Mouse (Mus musculus): ENCODE data around the gene Zfp36l2. TPM values are rescaled to one million over a fixed set of nuclear protein-coding genes. Genes with fewer than 3 reads are reported as not detected.
A peak's percentile ranks its signal among the peaks of the same experiment; 100 is the strongest.

Zfp36l2 gene
- polyA plus RNA-seq, 1 experiment = 45.9 TPM

DNA sequence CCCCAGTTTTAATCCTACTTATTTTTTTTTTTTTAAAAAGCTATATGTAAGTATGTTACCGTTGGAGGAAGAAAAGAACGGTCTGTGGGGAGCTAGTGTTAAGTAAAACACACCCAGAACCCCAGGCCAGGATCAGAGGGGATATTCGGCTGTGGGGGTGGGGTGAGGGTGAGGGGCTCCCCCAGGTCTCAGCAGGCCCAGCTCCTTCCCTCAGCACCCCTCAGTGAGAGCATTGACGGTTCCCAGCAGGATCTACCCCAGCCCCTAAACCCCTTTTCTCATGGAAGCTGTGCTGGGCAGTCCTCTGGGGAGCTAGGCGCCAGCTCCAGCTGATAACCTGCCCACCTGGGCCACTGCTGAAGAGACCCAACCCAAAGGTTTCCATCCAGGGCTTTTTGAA lies 38.2 kb downstream of the Zfp36l2 start:
- Histone ChIP-seq H3K36me3 (ENCODE audit: control insufficient read depth, insufficient read depth) (no peaks in the 10 kb centered on the region), H3K79me2 (ENCODE audit: control insufficient read depth, insufficient read depth) (no peaks in the 10 kb centered on the region), H3K4me2 (ENCODE audit: low read depth) (peak overlapping the region; percentile 80), H3K27me3 (ENCODE audit: control insufficient read depth, insufficient read depth, insufficient read length) (no peaks in the 10 kb centered on the region), H3K4me3 (no peak overlapping the region), H3ac (ENCODE audit: control insufficient read depth, insufficient read length) (no peak overlapping the region)
- no peak for TF ChIP-seq TCF3 (IDR thresholded peaks at IDR 0.05; ENCODE audit: insufficient read length, low read depth)
- no peak for TF ChIP-seq MAX (IDR thresholded peaks at IDR 0.05; ENCODE audit: low read depth)
- no peak for TF ChIP-seq REST (IDR thresholded peaks at IDR 0.05; ENCODE audit: insufficient read depth, insufficient read length)
- TF ChIP-seq POLR2A (IDR thresholded peaks at IDR 0.05; ENCODE audit: insufficient read length, low read depth) = no peak
- no peak for TF ChIP-seq MYOG (IDR thresholded peaks at IDR 0.05; ENCODE audit: control insufficient read depth in 1 of 3, insufficient read depth in 1 of 3, insufficient read length in 2 of 3, low read depth in 2 of 3)
- no peak for TF ChIP-seq E2F4 (IDR thresholded peaks at IDR 0.05; ENCODE audit: insufficient read depth)
- no peak for TF ChIP-seq MYOD1 (IDR thresholded peaks at IDR 0.05; ENCODE audit: control insufficient read depth in 1 of 3, insufficient read length in 2 of 3, low read depth in 2 of 3)
- no peak for TF ChIP-seq SRF (IDR thresholded peaks at IDR 0.05; ENCODE audit: control insufficient read depth, insufficient read length, low read depth)
- TF ChIP-seq CEBPB (IDR thresholded peaks at IDR 0.05; ENCODE audit: insufficient read depth, poor library complexity, severe bottlenecking) = no peak
- no peak for TF ChIP-seq POLR2AphosphoS2 (IDR thresholded peaks at IDR 0.05; ENCODE audit: insufficient read length, low read depth)
- TF ChIP-seq USF1 (IDR thresholded peaks at IDR 0.05; ENCODE audit: low read depth) = no peak
- no peak for TF ChIP-seq TCF12 (IDR thresholded peaks at IDR 0.05; ENCODE audit: insufficient read depth, poor library complexity, severe bottlenecking)

DNA sequence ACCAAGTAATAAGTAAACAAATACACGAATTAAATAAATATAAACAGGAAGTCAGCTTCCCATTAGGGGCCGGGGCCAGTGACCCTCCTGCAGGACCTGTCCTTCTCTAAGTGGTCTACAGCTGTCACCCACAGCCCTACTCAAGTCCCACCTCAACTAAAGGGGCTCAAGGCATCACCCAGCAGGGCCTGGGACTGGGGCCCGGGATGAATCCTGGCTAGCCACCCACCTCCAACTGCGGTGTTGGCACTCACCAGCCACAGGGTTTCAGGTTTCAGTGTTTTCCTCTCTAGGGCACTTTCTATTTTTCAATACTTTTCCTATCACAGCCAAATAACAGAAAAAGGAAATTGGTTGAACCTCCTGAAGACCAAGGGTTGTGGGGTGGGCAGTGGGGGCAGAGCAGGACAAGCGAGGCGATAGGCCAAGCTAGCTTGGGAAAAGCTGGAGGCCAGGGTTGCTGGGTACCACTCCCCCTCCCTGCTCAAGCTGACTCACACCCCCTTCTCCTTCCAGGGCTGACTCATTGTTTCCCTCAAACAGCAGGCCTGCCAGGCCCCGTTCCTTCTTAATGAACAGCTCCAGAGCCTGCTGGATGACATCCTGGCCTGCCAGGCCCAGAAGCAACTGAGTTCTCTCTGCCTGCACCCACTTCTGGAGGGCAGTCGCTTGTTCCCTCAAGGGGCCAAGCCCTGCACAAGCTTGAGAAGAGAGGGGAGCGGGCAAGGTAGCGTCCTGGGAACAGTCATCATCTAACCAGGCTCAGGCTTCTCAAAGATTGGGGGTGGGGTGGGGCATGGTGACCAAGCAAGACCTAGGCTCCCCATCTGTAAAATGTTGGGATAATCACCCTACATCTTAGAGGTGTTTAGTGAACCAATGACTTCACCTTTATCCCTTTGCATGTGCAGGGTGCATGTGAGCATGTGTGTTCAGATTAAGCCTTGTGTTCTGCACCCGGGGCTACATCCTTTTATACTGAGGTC lies 39.0 kb downstream of the Zfp36l2 start:
- Histone ChIP-seq H3K4me3 (no peak overlapping the region), H3K27me3 (ENCODE audit: control insufficient read depth, insufficient read depth, insufficient read length) (no peaks in the 10 kb centered on the region), H3ac (ENCODE audit: control insufficient read depth, insufficient read length) (no peak overlapping the region), H3K36me3 (ENCODE audit: control insufficient read depth, insufficient read depth) (no peaks in the 10 kb centered on the region), H3K4me2 (ENCODE audit: low read depth) (peak overlapping the region; percentile 80), H3K79me2 (ENCODE audit: control insufficient read depth, insufficient read depth) (no peaks in the 10 kb centered on the region)
- TF ChIP-seq E2F4 (IDR thresholded peaks at IDR 0.05; ENCODE audit: insufficient read depth) (no peak), MYOG (IDR thresholded peaks at IDR 0.05; ENCODE audit: control insufficient read depth in 1 of 3, insufficient read depth in 1 of 3, insufficient read length in 2 of 3, low read depth in 2 of 3) (peak in 1 of 3 experiments; percentile 21), MYOD1 (IDR thresholded peaks at IDR 0.05; ENCODE audit: control insufficient read depth in 1 of 3, insufficient read length in 2 of 3, low read depth in 2 of 3) (peak in 1 of 3 experiments; percentile 24), POLR2AphosphoS2 (IDR thresholded peaks at IDR 0.05; ENCODE audit: insufficient read length, low read depth) (no peak), POLR2A (IDR thresholded peaks at IDR 0.05; ENCODE audit: insufficient read length, low read depth) (no peak)

- Histone ChIP-seq H3K4me3 (no peak overlapping the region), H3K36me3 (ENCODE audit: control insufficient read depth, insufficient read depth) (no peaks in the 10 kb centered on the region), H3ac (ENCODE audit: control insufficient read depth, insufficient read length) (no peak overlapping the region), H3K27me3 (ENCODE audit: control insufficient read depth, insufficient read depth, insufficient read length) (no peaks in the 10 kb centered on the region), H3K79me2 (ENCODE audit: control insufficient read depth, insufficient read depth) (no peaks in the 10 kb centered on the region), H3K4me2 (ENCODE audit: low read depth) (no peak overlapping the region)
- no peak for TF ChIP-seq MAX (IDR thresholded peaks at IDR 0.05; ENCODE audit: low read depth)
- TF ChIP-seq MYOG (IDR thresholded peaks at IDR 0.05; ENCODE audit: control insufficient read depth in 1 of 3, insufficient read depth in 1 of 3, insufficient read length in 2 of 3, low read depth in 2 of 3) = no peak
- TF ChIP-seq MYOD1 (IDR thresholded peaks at IDR 0.05; ENCODE audit: control insufficient read depth in 1 of 3, insufficient read length in 2 of 3, low read depth in 2 of 3) = no peak
- TF ChIP-seq USF1 (IDR thresholded peaks at IDR 0.05; ENCODE audit: low read depth) = no peak
- no peak for TF ChIP-seq E2F4 (IDR thresholded peaks at IDR 0.05; ENCODE audit: insufficient read depth)
- TF ChIP-seq POLR2A (IDR thresholded peaks at IDR 0.05; ENCODE audit: insufficient read length, low read depth) = no peak
- TF ChIP-seq CEBPB (IDR thresholded peaks at IDR 0.05; ENCODE audit: insufficient read depth, poor library complexity, severe bottlenecking) = no peak
- no peak for TF ChIP-seq POLR2AphosphoS2 (IDR thresholded peaks at IDR 0.05; ENCODE audit: insufficient read length, low read depth)
These were observed 40.3 kb downstream of the Zfp36l2 start for GRCm38 (mm10) chr17:84147183-84148108.

GRCm38 (mm10) chr17:84146458-84147182 lies 41.1 kb downstream of the Zfp36l2 start:
- Histone ChIP-seq H3K27me3 (ENCODE audit: control insufficient read depth, insufficient read depth, insufficient read length) (no peaks in the 10 kb centered on the region), H3ac (ENCODE audit: control insufficient read depth, insufficient read length) (no peak overlapping the region), H3K36me3 (ENCODE audit: control insufficient read depth, insufficient read depth) (no peaks in the 10 kb centered on the region), H3K4me3 (no peak overlapping the region), H3K4me2 (ENCODE audit: low read depth) (no peak overlapping the region), H3K79me2 (ENCODE audit: control insufficient read depth, insufficient read depth) (no peaks in the 10 kb centered on the region)
- TF ChIP-seq REST (IDR thresholded peaks at IDR 0.05; ENCODE audit: insufficient read depth, insufficient read length) = no peak
- TF ChIP-seq SRF (IDR thresholded peaks at IDR 0.05; ENCODE audit: control insufficient read depth, insufficient read length, low read depth) = no peak
- TF ChIP-seq MYOG (IDR thresholded peaks at IDR 0.05; ENCODE audit: control insufficient read depth in 1 of 3, insufficient read depth in 1 of 3, insufficient read length in 2 of 3, low read depth in 2 of 3) = no peak
- TF ChIP-seq MAX (IDR thresholded peaks at IDR 0.05; ENCODE audit: low read depth) = no peak
- no peak for TF ChIP-seq POLR2A (IDR thresholded peaks at IDR 0.05; ENCODE audit: insufficient read length, low read depth)
- TF ChIP-seq TCF12 (IDR thresholded peaks at IDR 0.05; ENCODE audit: insufficient read depth, poor library complexity, severe bottlenecking) = no peak

Data from myocyte (in vitro differentiated cells).